Mouse (Mus musculus) neural tube, embryonic 14.5 days (tissue): ENCODE results near the gene Galnt18. TPM values are rescaled to one million over a fixed set of nuclear protein-coding genes. Genes with fewer than 3 reads are reported as not detected.
A peak's percentile ranks its signal among the peaks of the same experiment; 100 is the strongest.

Source experiments
- ATAC-seq: fragments of 200-750 bp; cut with Nextera tagmentation; 2 replicates; pipeline ENCODE4 v1.8.0; 2017; ENCODE audit warnings: low read depth, mild to moderate bottlenecking, moderate TSS enrichment, moderate library complexity
- H3K27ac ChIP-seq: fragments of 300-500 bp; sonication (generic); 2 replicates; pipeline ENCODE4 v1.5.1; 2014; ENCODE audit warnings: low read depth, mild to moderate bottlenecking, control low read depth, low read length, moderate library complexity, mixed read lengths
- H3K27me3 ChIP-seq: fragments of 300-500 bp; sonication (generic); 2 replicates; pipeline ENCODE4 v1.6.1; 2014; ENCODE audit warnings: low read length; ENCODE audit not compliant: control insufficient read depth, insufficient read depth
- H3K36me3 ChIP-seq: fragments of 300-500 bp; sonication (generic); 2 replicates; pipeline ENCODE4 v1.6.1; 2014; ENCODE audit warnings: low read length, mixed read lengths; ENCODE audit not compliant: control insufficient read depth, insufficient read depth
- H3K4me1 ChIP-seq: fragments of 300-500 bp; sonication (generic); 2 replicates; pipeline ENCODE4 v1.6.1; 2014; ENCODE audit warnings: low read length; ENCODE audit not compliant: control insufficient read depth, insufficient read depth
- H3K4me2 ChIP-seq: fragments of 300-500 bp; sonication (generic); 2 replicates; pipeline ENCODE4 v1.6.1; 2014; ENCODE audit warnings: mild to moderate bottlenecking, low read depth, low read length, control low read depth
- H3K4me3 ChIP-seq: fragments of 300-500 bp; sonication (generic); 2 replicates; pipeline ENCODE4 v1.5.1; 2014; ENCODE audit warnings: low read depth, low read length, control low read depth, mixed read lengths
- H3K9ac ChIP-seq: fragments of 300-500 bp; sonication (generic); replicated peaks from 2 replicates; pipeline ENCODE4 v1.6.1; 2014; ENCODE audit warnings: low read depth, mild to moderate bottlenecking, control low read depth, low read length, mixed read lengths
- H3K9me3 ChIP-seq: fragments of 300-500 bp; sonication (generic); 2 replicates; pipeline ENCODE4 v1.6.1; 2016; ENCODE audit warnings: low read length; ENCODE audit not compliant: control insufficient read depth
- WGBS: fragments of 180-500 bp; shearing (Covaris S2); extraction: QIAGEN DNeasy Blood & Tissue Kit; methylation state at CpG from one replicate; pipeline ENCODE4 v1.1.7; 2014; 5-methylcytosine and 5-hydroxymethylcytosine counted together
- polyA plus RNA-seq: library from polyadenylated mRNA; unstranded; fragments of >200 nt; fragmentation: Nextera tagmentation; extraction: Ambion mirVana; gene quantifications from 2 replicates; pipeline ENCODE4 v1.2.1, GENCODE M21; 2014

Galnt18 gene
- polyA plus RNA-seq, 1 experiment from 2014 or later: 12.7 TPM

- WGBS: 14% methylated on average over 27 of the region's 27 CpGs
- H3K4me2 ChIP-seq: peak overlapping the region; percentile 91
- H3K9me3 ChIP-seq: no peaks in the 10 kb centered on the region
- H3K4me1 ChIP-seq: no peaks in the 10 kb centered on the region
- no peak overlapping the region for H3K27ac ChIP-seq
- H3K9ac ChIP-seq: peak overlapping the region; percentile 46; the same call in 1 of the 2 replicates
- H3K27me3 ChIP-seq: no peaks in the 10 kb centered on the region
- H3K36me3 ChIP-seq: no peaks in the 10 kb centered on the region
- H3K4me3 ChIP-seq: peak overlapping the region; percentile 49
- peak; percentile 16; the same call in 1 of the 2 replicates for ATAC-seq
Observed at GRCm38 (mm10) chr7:111778789-111779503, 831 bp downstream of the Galnt18 start.

GRCm38 (mm10) chr7:111778212-111778611 lies 1.6 kb downstream of the Galnt18 start:
- Histone ChIP-seq H3K4me2 (peak overlapping the region; percentile 91), H3K4me1 (no peaks in the 10 kb centered on the region), H3K36me3 (no peaks in the 10 kb centered on the region), H3K4me3 (peak overlapping the region; percentile 49), H3K9me3 (no peaks in the 10 kb centered on the region), H3K9ac (peak overlapping the region; percentile 37; the same call in 1 of the 2 replicates), H3K27ac (no peak overlapping the region), H3K27me3 (no peaks in the 10 kb centered on the region)
- no peak for ATAC-seq
- 85% methylated on average over 7 of the region's 7 CpGs for WGBS

GRCm38 (mm10) chr7:111777186-111777585 lies 2.6 kb downstream of the Galnt18 start:
- H3K27ac ChIP-seq: no peak overlapping the region
- no peak overlapping the region for H3K9ac ChIP-seq
- no peaks in the 10 kb centered on the region for H3K4me1 ChIP-seq
- peak overlapping the region; percentile 91; the same call in 1 of the 2 replicates for H3K4me2 ChIP-seq
- H3K27me3 ChIP-seq: no peaks in the 10 kb centered on the region
- no peak overlapping the region for H3K4me3 ChIP-seq
- 95% methylated on average over 2 of the region's 2 CpGs for WGBS
- ATAC-seq: no peak
- no peaks in the 10 kb centered on the region for H3K36me3 ChIP-seq
- H3K9me3 ChIP-seq: no peaks in the 10 kb centered on the region

- H3K36me3 ChIP-seq: no peaks in the 10 kb centered on the region
- 64% methylated on average over 7 of the region's 7 CpGs for WGBS
- ATAC-seq: no peak
- H3K4me2 ChIP-seq: peak overlapping the region; percentile 15; the same call in 1 of the 2 replicates
- no peak overlapping the region for H3K9ac ChIP-seq
- H3K4me3 ChIP-seq: no peak overlapping the region
- H3K9me3 ChIP-seq: no peaks in the 10 kb centered on the region
- H3K27me3 ChIP-seq: no peaks in the 10 kb centered on the region
- H3K4me1 ChIP-seq: no peaks in the 10 kb centered on the region
- no peak overlapping the region for H3K27ac ChIP-seq
Observed at GRCm38 (mm10) chr7:111776160-111776559, 3.6 kb downstream of the Galnt18 start.

GRCm38 (mm10) chr7:111772398-111772797 lies 7.4 kb downstream of the Galnt18 start:
- H3K4me1 ChIP-seq: no peaks in the 10 kb centered on the region
- H3K4me3 ChIP-seq: no peak overlapping the region
- no peak for ATAC-seq
- H3K27me3 ChIP-seq: no peaks in the 10 kb centered on the region
- no peaks in the 10 kb centered on the region for H3K9me3 ChIP-seq
- H3K27ac ChIP-seq: no peak overlapping the region
- no peak overlapping the region for H3K9ac ChIP-seq
- 88% methylated on average over 2 of the region's 2 CpGs for WGBS
- no peak overlapping the region for H3K4me2 ChIP-seq
- no peaks in the 10 kb centered on the region for H3K36me3 ChIP-seq

- H3K4me1 ChIP-seq: no peaks in the 10 kb centered on the region
- ATAC-seq: no peak
- no peak overlapping the region for H3K4me3 ChIP-seq
- H3K27me3 ChIP-seq: no peaks in the 10 kb centered on the region
- no peaks in the 10 kb centered on the region for H3K36me3 ChIP-seq
- H3K9me3 ChIP-seq: no peaks in the 10 kb centered on the region
- 84% methylated on average over 8 of the region's 8 CpGs for WGBS
- H3K9ac ChIP-seq: no peak overlapping the region
- H3K27ac ChIP-seq: no peak overlapping the region
- no peak overlapping the region for H3K4me2 ChIP-seq
Observed at GRCm38 (mm10) chr7:111771251-111771801, 8.5 kb downstream of the Galnt18 start.

- H3K4me2 ChIP-seq: no peak overlapping the region
- H3K27me3 ChIP-seq: no peaks in the 10 kb centered on the region
- ATAC-seq: no peak
- 86% methylated on average over 3 of the region's 3 CpGs for WGBS
- no peaks in the 10 kb centered on the region for H3K36me3 ChIP-seq
- H3K9me3 ChIP-seq: no peaks in the 10 kb centered on the region
- no peak overlapping the region for H3K9ac ChIP-seq
- no peak overlapping the region for H3K4me3 ChIP-seq
- no peaks in the 10 kb centered on the region for H3K4me1 ChIP-seq
- H3K27ac ChIP-seq: no peak overlapping the region
Observed at GRCm38 (mm10) chr7:111770585-111770984, 9.2 kb downstream of the Galnt18 start.

GRCm38 (mm10) chr7:111766145-111766767 lies 13.5 kb downstream of the Galnt18 start:
- no peak overlapping the region for H3K4me2 ChIP-seq
- no peaks in the 10 kb centered on the region for H3K27me3 ChIP-seq
- H3K27ac ChIP-seq: no peak overlapping the region
- H3K36me3 ChIP-seq: no peaks in the 10 kb centered on the region
- 70% methylated on average over 9 of the region's 9 CpGs for WGBS
- H3K4me3 ChIP-seq: no peak overlapping the region
- H3K9ac ChIP-seq: no peak overlapping the region
- ATAC-seq: no peak
- H3K4me1 ChIP-seq: no peaks in the 10 kb centered on the region
- no peaks in the 10 kb centered on the region for H3K9me3 ChIP-seq

GRCm38 (mm10) chr7:111762754-111763153 lies 17.0 kb downstream of the Galnt18 start:
- H3K4me3 ChIP-seq: no peak overlapping the region
- H3K4me2 ChIP-seq: no peak overlapping the region
- H3K9me3 ChIP-seq: no peaks in the 10 kb centered on the region
- no peak overlapping the region for H3K27ac ChIP-seq
- no peaks in the 10 kb centered on the region for H3K27me3 ChIP-seq
- H3K9ac ChIP-seq: no peak overlapping the region
- ATAC-seq: no peak
- H3K4me1 ChIP-seq: 0 out of 2 replicates have a peak, but pooled peaks cover 5% of the 10 kb centered on the region
- no peaks in the 10 kb centered on the region for H3K36me3 ChIP-seq
- WGBS: 49% methylated on average over 6 of the region's 6 CpGs
